Mouse (Mus musculus): Measurements from ENCODE around the gene Fam71f2.
A peak's percentile ranks its signal among the peaks of the same experiment; 100 is the strongest.

The Fam71f2 gene

GRCm38 (mm10) chr6:29279293-29279692 lies at the start of gene Fam71f2:
Fam71f2 (plus strand) TSS chr6:29279593.
- DNase-seq = no peak

GRCm38 (mm10) chr6:29230386-29230785 lies 49.0 kb upstream of the Fam71f2 start:
- DNase-seq = no peak

GRCm38 (mm10) chr6:29231799-29232198 lies 47.6 kb upstream of the Fam71f2 start:
- no peak for DNase-seq

- no peak for DNase-seq
Measured at GRCm38 (mm10) chr6:29232321-29232720, 47.1 kb upstream of the Fam71f2 start.

- DNase-seq = no peak
Measured at GRCm38 (mm10) chr6:29233710-29234109, 45.7 kb upstream of the Fam71f2 start.

GRCm38 (mm10) chr6:29234272-29234671 lies 45.1 kb upstream of the Fam71f2 start:
- peak; percentile 34 for DNase-seq

- peak; percentile 79 for DNase-seq
Measured at GRCm38 (mm10) chr6:29240806-29241205, 38.6 kb upstream of the Fam71f2 start.

- DNase-seq = no peak
Measured at GRCm38 (mm10) chr6:29241697-29242096, 37.7 kb upstream of the Fam71f2 start.

- DNase-seq = no peak
Measured at GRCm38 (mm10) chr6:29242265-29242664, 37.1 kb upstream of the Fam71f2 start.

- DNase-seq = no peak
Measured at GRCm38 (mm10) chr6:29245272-29246120, 33.9 kb upstream of the Fam71f2 start.

GRCm38 (mm10) chr6:29246183-29246582 lies 33.2 kb upstream of the Fam71f2 start:
- DNase-seq = no peak

GRCm38 (mm10) chr6:29246585-29246984 lies 32.8 kb upstream of the Fam71f2 start:
- DNase-seq = no peak

GRCm38 (mm10) chr6:29247072-29247471 lies 32.3 kb upstream of the Fam71f2 start:
- DNase-seq = no peak

- DNase-seq = no peak
Measured at GRCm38 (mm10) chr6:29259418-29259817, 20.0 kb upstream of the Fam71f2 start.

- DNase-seq = no peak
Measured at GRCm38 (mm10) chr6:29261831-29262230, 17.6 kb upstream of the Fam71f2 start.

- DNase-seq = no peak
Measured at GRCm38 (mm10) chr6:29263650-29264455, 15.5 kb upstream of the Fam71f2 start.

- no peak for DNase-seq
Measured at GRCm38 (mm10) chr6:29264456-29264781, 15.0 kb upstream of the Fam71f2 start.

GRCm38 (mm10) chr6:29266936-29267335 lies 12.5 kb upstream of the Fam71f2 start:
- no peak for DNase-seq

GRCm38 (mm10) chr6:29269006-29269668 lies 10.3 kb upstream of the Fam71f2 start:
- DNase-seq = no peak

- DNase-seq = peak; percentile 62
Measured at GRCm38 (mm10) chr6:29270961-29271360, 8.4 kb upstream of the Fam71f2 start.

GRCm38 (mm10) chr6:29272312-29273072 lies 6.9 kb upstream of the Fam71f2 start, which contains the start of gene Hilpda:
Hilpda (plus strand) TSS chr6:29272488.
- DNase-seq = peak; percentile 93

GRCm38 (mm10) chr6:29276746-29277145 lies 2.6 kb upstream of the Fam71f2 start:
- DNase-seq = no peak

Data from lung, postnatal 14 days (tissue).